Mouse (Mus musculus) intestine, embryonic 14.5 days (tissue): ENCODE data around the gene Gm49342. TPM values are rescaled to one million over a fixed set of nuclear protein-coding genes. Genes with fewer than 3 reads are reported as not detected.
A peak's percentile ranks its signal among the peaks of the same experiment; 100 is the strongest.

Source experiments
- ATAC-seq: fragments of 200-750 bp; cut with Nextera tagmentation; replicated peaks from 2 replicates; pipeline ENCODE4 v1.8.0; 2017; ENCODE audit warnings: low read depth, moderate number of reproducible peaks, moderate TSS enrichment, moderate library complexity; ENCODE audit not compliant: low FRiP score, low TSS enrichment
- DNase-seq: peaks from one replicate; pipeline ENCODE4 v3.0.0-alpha.2; 2018; ENCODE audit warnings: low spot score
- H3K27ac ChIP-seq: fragments of 300-500 bp; sonication (generic); 2 replicates; pipeline ENCODE4 v1.5.1; 2014; ENCODE audit warnings: low read depth, mild to moderate bottlenecking, control low read depth
- H3K27me3 ChIP-seq: fragments of 300-500 bp; sonication (generic); replicated peaks from 2 replicates; pipeline ENCODE4 v1.6.1; 2014; ENCODE audit warnings: low read length, control low read depth; ENCODE audit not compliant: control insufficient read depth, insufficient read depth
- H3K36me3 ChIP-seq: fragments of 300-500 bp; sonication (generic); 2 replicates; pipeline ENCODE4 v1.6.1; 2014; ENCODE audit warnings: low read length, control low read depth; ENCODE audit not compliant: control insufficient read depth, insufficient read depth
- H3K4me1 ChIP-seq: fragments of 300-500 bp; sonication (generic); replicated peaks from 2 replicates; pipeline ENCODE4 v1.6.1; 2014; ENCODE audit warnings: low read length, control low read depth, mixed read lengths; ENCODE audit not compliant: control insufficient read depth, insufficient read depth
- H3K4me2 ChIP-seq: fragments of 300-500 bp; sonication (generic); 2 replicates; pipeline ENCODE4 v1.6.1; 2014; ENCODE audit warnings: low read length
- H3K4me3 ChIP-seq: fragments of 300-500 bp; sonication (generic); 2 replicates; pipeline ENCODE4 v1.5.1; 2014; ENCODE audit warnings: low read depth, low read length, control low read depth, mixed read lengths
- H3K9ac ChIP-seq: fragments of 300-500 bp; sonication (generic); 2 replicates; pipeline ENCODE4 v1.6.1; 2014; ENCODE audit warnings: mild to moderate bottlenecking, low read length
- H3K9me3 ChIP-seq: fragments of 300-500 bp; sonication (generic); 2 replicates; pipeline ENCODE4 v1.6.1; 2016; ENCODE audit warnings: low read length, control low read depth; ENCODE audit not compliant: control insufficient read depth
- WGBS: fragments of 180-500 bp; shearing (Covaris S2); extraction: QIAGEN DNeasy Blood & Tissue Kit; methylation state at CpG from one replicate; pipeline ENCODE4 v1.1.7; 2014; 5-methylcytosine and 5-hydroxymethylcytosine counted together
- polyA plus RNA-seq: library from polyadenylated mRNA; unstranded; fragments of >200 nt; fragmentation: Nextera tagmentation; extraction: Ambion mirVana; gene quantifications from 2 replicates; pipeline ENCODE4 v1.2.1, GENCODE M21; 2014

Gm49342 gene
- polyA plus RNA-seq, 1 experiment from 2014 or later: not detected

DNA sequence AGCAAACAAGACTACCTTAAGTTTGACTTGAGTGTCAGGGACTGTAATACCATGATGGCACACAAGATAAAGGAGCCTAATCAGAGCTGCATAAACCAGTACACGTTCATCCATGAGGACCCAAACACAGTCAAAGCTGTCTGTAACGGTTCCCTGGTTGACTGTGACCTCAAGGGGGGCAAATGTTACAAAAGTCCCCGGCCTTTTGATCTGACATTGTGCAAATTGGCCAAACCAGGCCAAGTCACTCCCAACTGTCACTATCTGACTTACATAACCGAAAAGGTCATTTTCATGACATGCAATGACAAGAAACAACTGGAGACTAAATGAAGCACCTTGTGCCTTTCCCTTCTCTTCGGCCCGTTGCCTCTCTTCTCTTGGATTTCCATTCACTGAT, 65.3 kb downstream of the Gm49342 start:
- Histone ChIP-seq H3K9me3 (no peaks in the 10 kb centered on the region), H3K4me3 (no peak overlapping the region), H3K27ac (peak overlapping the region; percentile 88; the same call in 1 of the 2 replicates), H3K4me2 (no peak overlapping the region), H3K36me3 (no peaks in the 10 kb centered on the region), H3K27me3 (no peaks in the 10 kb centered on the region), H3K4me1 (peaks cover 6% of the 10 kb centered on the region; the same call in 1 of the 2 replicates), H3K9ac (no peak overlapping the region)
- no peak for ATAC-seq
- DNase-seq: no peak
- WGBS: 78% methylated on average over 6 of the region's 6 CpGs

Other genes starting within 250 kb of the Gm49342 start
- gene Olfr748, start 237.1 kb upstream of the Gm49342 start, polyA plus RNA-seq: not detected in 2 replicates
- not detected in 2 replicates for gene Olfr749, start 199.4 kb upstream of the Gm49342 start, polyA plus RNA-seq
- gene Ttc5, start 159.0 kb upstream of the Gm49342 start, polyA plus RNA-seq: 67.0 and 80.7 TPM in 2 replicates
- gene Ccnb1ip1, start 136.8 kb upstream of the Gm49342 start, polyA plus RNA-seq: not detected in 2 replicates
- 69.6 and 70.8 TPM in 2 replicates for gene Parp2, start 136.7 kb upstream of the Gm49342 start, polyA plus RNA-seq
- 10.5 and 10.9 TPM in 2 replicates for gene Tep1, start 74.0 kb upstream of the Gm49342 start, polyA plus RNA-seq
- 0.11 and 0.16 TPM in 2 replicates for gene Klhl33, start 47.0 kb upstream of the Gm49342 start, polyA plus RNA-seq
- gene Osgep, start 19.6 kb upstream of the Gm49342 start, polyA plus RNA-seq: 140 and 169 TPM in 2 replicates
- gene Apex1, start 19.5 kb upstream of the Gm49342 start, polyA plus RNA-seq: 291 and 302 TPM in 2 replicates
- gene Pip4p1, start 13.7 kb upstream of the Gm49342 start, polyA plus RNA-seq: 55.8 and 56.9 TPM in 2 replicates
- gene Pnp, start 13.4 kb upstream of the Gm49342 start, polyA plus RNA-seq: 75.2 TPM in 2 replicates
- 0.93 and 1.1 TPM in 2 replicates for gene Pnp2, start 11.5 kb downstream of the Gm49342 start, polyA plus RNA-seq
- gene Rnase10, start 63.2 kb downstream of the Gm49342 start, polyA plus RNA-seq: 0.15 and 0.27 TPM in 2 replicates
- gene Rnase9, start 97.4 kb downstream of the Gm49342 start, polyA plus RNA-seq: not detected in 2 replicates
- gene Rnase11, start 105.6 kb downstream of the Gm49342 start, polyA plus RNA-seq: not detected in 2 replicates
- gene Rnase12, start 113.1 kb downstream of the Gm49342 start, polyA plus RNA-seq: 0.47 and 0.97 TPM in 2 replicates
- not detected in 2 replicates for gene Olfr750, start 129.9 kb downstream of the Gm49342 start, polyA plus RNA-seq
- 142 and 151 TPM in 2 replicates for gene Rnase4, start 146.6 kb downstream of the Gm49342 start, polyA plus RNA-seq
- 34.0 and 38.6 TPM in 2 replicates for gene Ang, start 146.6 kb downstream of the Gm49342 start, polyA plus RNA-seq
- 0.12 TPM in 1 of 2 replicates, not detected in the other for gene Eddm3b, start 169.9 kb downstream of the Gm49342 start, polyA plus RNA-seq
- 0.91 and 2.1 TPM in 2 replicates for gene Rnase6, start 179.4 kb downstream of the Gm49342 start, polyA plus RNA-seq
- 1.9 and 4.0 TPM in 2 replicates for gene Rnase1, start 202.3 kb downstream of the Gm49342 start, polyA plus RNA-seq
- gene Rnase2b, start 217.7 kb downstream of the Gm49342 start, polyA plus RNA-seq: not detected in 2 replicates